Mouse (Mus musculus) testis, adult 2 months (tissue): ENCODE data around the gene Klrb1a. TPM values are rescaled to one million over a fixed set of nuclear protein-coding genes. Genes with fewer than 3 reads are reported as not detected.
A peak's percentile ranks its signal among the peaks of the same experiment; 100 is the strongest.

ENCODE experiments used
- H3K27ac ChIP-seq: fragments of 200-500 bp; 2 replicates; pipeline ENCODE4 v1.5.1; 2012; ENCODE audit warnings: low read depth, low read length; ENCODE audit not compliant: control insufficient read depth, insufficient read depth
- H3K27me3 ChIP-seq: fragments of 200-500 bp; 2 replicates; pipeline ENCODE4 v1.6.1; 2012; ENCODE audit warnings: mild to moderate bottlenecking, low read length, moderate library complexity; ENCODE audit not compliant: control insufficient read depth, insufficient read depth
- H3K36me3 ChIP-seq: fragments of 200-500 bp; 2 replicates; pipeline ENCODE4 v1.6.1; 2012; ENCODE audit warnings: mild to moderate bottlenecking, low read length; ENCODE audit not compliant: control insufficient read depth, insufficient read depth
- H3K4me1 ChIP-seq: fragments of 200-500 bp; 2 replicates; pipeline ENCODE4 v1.6.1; 2012; ENCODE audit warnings: low read length; ENCODE audit not compliant: control insufficient read depth, insufficient read depth
- H3K4me3 ChIP-seq: fragments of 200-500 bp; 2 replicates; pipeline ENCODE4 v1.5.1; 2012; ENCODE audit warnings: low read depth, mild to moderate bottlenecking, low read length, moderate library complexity, mixed read lengths; ENCODE audit not compliant: control insufficient read depth
- CTCF ChIP-seq: fragments of 200-500 bp; IDR thresholded peaks from 2 replicates; pipeline ENCODE4 v1.5.1; 2012; ENCODE audit warnings: low read depth, mild to moderate bottlenecking, inconsistent platforms, low read length, moderate library complexity; ENCODE audit not compliant: control insufficient read depth, insufficient read depth, insufficient replicate concordance
- POLR2A ChIP-seq: fragments of 200-500 bp; IDR thresholded peaks from 2 replicates; pipeline ENCODE4 v1.6.1; 2012; ENCODE audit warnings: low read depth, mild to moderate bottlenecking, inconsistent platforms, low read length, moderate library complexity; ENCODE audit not compliant: control insufficient read depth
- polyA plus RNA-seq: library from polyadenylated mRNA; depleted of rRNA; stranded (reverse); fragments of >200 nt; gene quantifications from 2 replicates; pipeline ENCODE4 v1.2.3, GENCODE M21; 2012; rRNA removed

Klrb1a gene
- polyA plus RNA-seq, 1 experiment = 0.19 TPM

GRCm38 (mm10) chr6:128577301-128577700, 46.0 kb downstream of the Klrb1a start:
- Histone ChIP-seq H3K27ac (no peak overlapping the region), H3K4me3 (no peak overlapping the region), H3K36me3 (no peaks in the 10 kb centered on the region), H3K4me1 (no peaks in the 10 kb centered on the region), H3K27me3 (no peaks in the 10 kb centered on the region)
- TF ChIP-seq CTCF (no peak), POLR2A (no peak)

- Histone ChIP-seq H3K27me3 (no peaks in the 10 kb centered on the region), H3K4me3 (peak overlapping the region; percentile 30), H3K4me1 (peaks cover 3% of the 10 kb centered on the region), H3K36me3 (no peaks in the 10 kb centered on the region), H3K27ac (no peak overlapping the region)
- no peak for TF ChIP-seq POLR2A
- no peak for TF ChIP-seq CTCF
These were observed 56.7 kb downstream of the Klrb1a start for GRCm38 (mm10) chr6:128566589-128566988.

Other genes starting within 250 kb of the Klrb1a start
- gene Tex52, start 248.1 kb downstream of the Klrb1a start, polyA plus RNA-seq = 44.5 and 49.1 TPM in 2 replicates
- gene Gm44596, start 248.0 kb downstream of the Klrb1a start, polyA plus RNA-seq = not detected in 2 replicates
- 1.6 and 1.9 TPM in 2 replicates for gene Nrip2, start 224.2 kb downstream of the Klrb1a start, polyA plus RNA-seq
- gene Itfg2, start 198.6 kb downstream of the Klrb1a start, polyA plus RNA-seq = 13.8 and 15.7 TPM in 2 replicates
- 342 and 357 TPM in 2 replicates for gene Fkbp4, start 184.9 kb downstream of the Klrb1a start, polyA plus RNA-seq
- gene Pzp, start 96.8 kb downstream of the Klrb1a start, polyA plus RNA-seq = 0.45 and 2.0 TPM in 2 replicates
- gene A2ml1, start 41.9 kb downstream of the Klrb1a start, polyA plus RNA-seq = 0.17 and 0.87 TPM in 2 replicates
- 0.10 TPM in 2 replicates for gene Clec2h, start 38.9 kb upstream of the Klrb1a start, polyA plus RNA-seq
- gene Klrb1, start 99.5 kb upstream of the Klrb1a start, polyA plus RNA-seq = 19.1 and 37.2 TPM in 2 replicates
- 0.25 TPM in 1 of 2 replicates, not detected in the other for gene Klrb1c, start 165.7 kb upstream of the Klrb1a start, polyA plus RNA-seq
- gene Gm44511, start 202.8 kb upstream of the Klrb1a start, polyA plus RNA-seq = not detected in 2 replicates
- gene Klrb1b, start 202.8 kb upstream of the Klrb1a start, polyA plus RNA-seq = not detected in 2 replicates